In the genomic region with DNA sequence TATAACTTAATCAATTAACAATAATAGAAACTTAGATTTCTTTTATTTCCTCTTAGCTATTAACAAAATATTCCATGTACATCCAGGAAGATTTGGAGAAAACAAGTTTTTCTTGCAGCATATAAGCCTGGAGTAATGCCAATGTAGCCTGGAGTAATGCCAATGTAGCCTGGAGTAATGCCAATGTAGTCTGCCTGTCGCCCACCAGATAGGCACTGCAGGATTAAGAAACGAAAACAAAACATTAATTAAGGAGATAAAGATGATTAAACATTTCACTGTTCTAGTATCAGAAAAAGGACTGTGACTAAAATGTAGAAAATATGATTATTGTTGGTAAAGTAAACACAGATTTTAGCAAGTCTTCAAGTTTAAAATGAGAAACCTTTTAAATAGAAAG, we compare ENCODE assay signal across 17 mouse cellular contexts. TPM values are rescaled to one million over a fixed set of nuclear protein-coding genes. Genes with fewer than 3 reads are reported as not detected.
DNase-seq lines count a peak whose midpoint lies in the region; ATAC-seq lines count a peak whose summit lies in the region.
"Had no signal": no experiment of that assay in that cellular context is flagged by ENCODE, and none has a peak within 500 bp of the region (broad histone marks: within the 10 kb centered on the region; RNA-seq: fewer than 3 reads in every experiment).

No protein-coding gene starts in this region.

- ATAC-seq in activated CD4-positive, CD25-positive, alpha-beta regulatory T cell, adult 4 months: no peak

- DNase-seq in cerebellum, postnatal 10 days: peak; percentile 72 to 78
- no peak for DNase-seq in cerebellum, adult 18-20 months
- peak; percentile 6 to 13 for DNase-seq in kidney, postnatal 4 days
- no peak for DNase-seq in kidney, adult 9 months
- peak; percentile 35 for DNase-seq in retina, postnatal 1 day
- no peak for DNase-seq in retina, embryonic 14.5 days (ENCODE audit: low spot score)
- DNase-seq in telencephalon, adult 2 months (ENCODE audit: low read depth, low spot score): peak; percentile 6
- DNase-seq: adrenal gland, adult 2 months; B cell, adult 2 months; cerebellum, adult 2 months; gastrocnemius, postnatal 14 days had no signal

RNA-seq across cellular contexts. Expression of gene Ankrd31, which starts 49.4 kb away (rescaled TPM):
- under 1 TPM in 1 of 2 experiments, not detected in 1; 0.11 TPM for polyA plus RNA-seq in activated CD4-positive, CD25-positive, alpha-beta regulatory T cell, adult 4 months (2017; shearing (Covaris generic))
- polyA plus RNA-seq: adrenal gland, adult 2 months; cerebellum, adult 2 months; forebrain, embryonic 10.5 days; heart, embryonic 13.5 days; hindbrain, embryonic 15.5 days; neural tube, embryonic 14.5 days; spleen, adult 2 months had no signal

Comparison
In these comparisons a context has a peak if more than half of its experiments do, and no peak if none do; other contexts are left out.
1. DNase-seq: peak in cerebellum, postnatal 10 days (2 of 2), kidney, postnatal 4 days (2 of 2), retina, postnatal 1 day (single experiment) and telencephalon, adult 2 months (single experiment); none in cerebellum, adult 18-20 months (0 of 2), kidney, adult 9 months (single experiment) and retina, embryonic 14.5 days (single experiment).